Mouse (Mus musculus) liver, adult 2 months (tissue): ENCODE measurements at regions not wholly inside any gene's neighbourhood (a gene's known extent, or its start where the extent isn't known, plus 50 kb on each side); places are given as distances from the start of the nearest gene placed in this dataset.

Experiments used
- DNase-seq: peaks from one replicate; pipeline ENCODE4 v3.0.0-alpha.2; 2011; ENCODE audit warnings: low read depth, low spot score; ENCODE audit errors: extremely low read depth
- H3K27ac ChIP-seq: fragments of 200-500 bp; replicated peaks from 2 replicates; pipeline ENCODE4 v1.5.1; 2012; ENCODE audit warnings: low read depth, mild to moderate bottlenecking, control low read depth, inconsistent platforms, low read length; ENCODE audit not compliant: insufficient read depth
- H3K27me3 ChIP-seq: fragments of 200-500 bp; 2 replicates; pipeline ENCODE4 v1.6.1; 2012; ENCODE audit warnings: mild to moderate bottlenecking, moderate library complexity, low read length, inconsistent platforms; ENCODE audit not compliant: control insufficient read depth, insufficient read depth
- H3K36me3 ChIP-seq: fragments of 200-500 bp; 2 replicates; pipeline ENCODE4 v1.6.1; 2012; ENCODE audit warnings: low read length, inconsistent platforms; ENCODE audit not compliant: control insufficient read depth, insufficient read depth
- H3K4me1 ChIP-seq: fragments of 200-500 bp; 2 replicates; pipeline ENCODE4 v1.6.1; 2011; ENCODE audit warnings: low read length; ENCODE audit not compliant: control insufficient read depth, insufficient read depth
- H3K4me3 ChIP-seq: fragments of 200-500 bp; 2 replicates; pipeline ENCODE4 v1.5.1; 2011; ENCODE audit warnings: low read depth, mild to moderate bottlenecking, control low read depth, low read length, moderate library complexity; ENCODE audit not compliant: insufficient read depth
- H3K79me2 ChIP-seq: fragments of 200-500 bp; 2 replicates; pipeline ENCODE4 v1.6.1; 2012; ENCODE audit warnings: inconsistent platforms, mild to moderate bottlenecking, low read length, moderate library complexity; ENCODE audit not compliant: control insufficient read depth, insufficient read depth
- H3K9ac ChIP-seq: fragments of 200-500 bp; 2 replicates; pipeline ENCODE4 v1.6.1; 2012; ENCODE audit warnings: low read depth, mild to moderate bottlenecking, control low read depth, inconsistent platforms, low read length
- CTCF ChIP-seq: fragments of 200-500 bp; IDR thresholded peaks from 2 replicates; pipeline ENCODE4 v1.5.1; 2011; ENCODE audit warnings: low read depth, low read length, control low read depth
- POLR2A ChIP-seq: fragments of 200-500 bp; IDR thresholded peaks from 2 replicates; pipeline ENCODE4 v1.6.1; 2011; ENCODE audit warnings: low read length, control low read depth; ENCODE audit not compliant: insufficient read depth; ENCODE audit errors: extremely low read depth
- WGBS: fragments of 180-500 bp; shearing (Covaris S2); methylation state at CpG from one replicate; pipeline ENCODE4 v1.1.7; 2018; 5-methylcytosine and 5-hydroxymethylcytosine counted together

GRCm38 (mm10) chr12:25268871-25269850, 172.2 kb upstream of the Id2 start:
- DNase-seq = peak; percentile 92
- TF ChIP-seq CTCF (no peak), POLR2A (no peak)
- Histone ChIP-seq H3K4me3 (no peak overlapping the region), H3K27me3 (no peaks in the 10 kb centered on the region), H3K9ac (no peak overlapping the region), H3K79me2 (no peaks in the 10 kb centered on the region), H3K36me3 (no peaks in the 10 kb centered on the region), H3K4me1 (peaks cover 22% of the 10 kb centered on the region), H3K27ac (peak overlapping the region; percentile 1; the same call in 1 of the 2 replicates)
- 66% methylated on average over 18 of the region's 18 CpGs for WGBS

GRCm38 (mm10) chr12:25268323-25268722, 171.4 kb upstream of the Id2 start:
- no peaks in the 10 kb centered on the region for H3K36me3 ChIP-seq
- no peak overlapping the region for H3K4me3 ChIP-seq
- no peak overlapping the region for H3K27ac ChIP-seq
- TF ChIP-seq CTCF (no peak), POLR2A (no peak)
- no peak for DNase-seq
- no peak overlapping the region for H3K9ac ChIP-seq
- H3K79me2 ChIP-seq = no peaks in the 10 kb centered on the region
- no peaks in the 10 kb centered on the region for H3K27me3 ChIP-seq
- peaks cover 22% of the 10 kb centered on the region for H3K4me1 ChIP-seq
- WGBS = 76% methylated on average over 7 of the region's 7 CpGs

- Histone ChIP-seq H3K27me3 (no peaks in the 10 kb centered on the region), H3K79me2 (no peaks in the 10 kb centered on the region), H3K9ac (no peak overlapping the region), H3K27ac (peak overlapping the region; percentile 20; the same call in 1 of the 2 replicates), H3K4me1 (peaks cover 22% of the 10 kb centered on the region), H3K4me3 (no peak overlapping the region), H3K36me3 (no peaks in the 10 kb centered on the region)
- TF ChIP-seq CTCF = no peak
- no peak for TF ChIP-seq POLR2A
- no peak for DNase-seq
- WGBS = 94% methylated on average over 13 of the region's 13 CpGs
Observed at GRCm38 (mm10) chr12:25267572-25268115, 170.7 kb upstream of the Id2 start.

- Histone ChIP-seq H3K27me3 (no peaks in the 10 kb centered on the region), H3K9ac (no peak overlapping the region), H3K36me3 (no peaks in the 10 kb centered on the region), H3K79me2 (no peaks in the 10 kb centered on the region), H3K27ac (peak overlapping the region; percentile 59), H3K4me3 (no peak overlapping the region), H3K4me1 (peaks cover 22% of the 10 kb centered on the region)
- DNase-seq = peak; percentile 91
- WGBS = 47% methylated on average over 17 of the region's 17 CpGs
- TF ChIP-seq POLR2A (no peak), CTCF (no peak)
Observed at GRCm38 (mm10) chr12:25266701-25267571, 170.0 kb upstream of the Id2 start.

- Histone ChIP-seq H3K27ac (0 out of 2 replicates have a peak overlapping the region, but pooled peaks have one; percentile 7), H3K27me3 (no peaks in the 10 kb centered on the region), H3K79me2 (no peaks in the 10 kb centered on the region), H3K9ac (no peak overlapping the region), H3K4me1 (peaks cover 22% of the 10 kb centered on the region), H3K4me3 (no peak overlapping the region), H3K36me3 (no peaks in the 10 kb centered on the region)
- no peak for TF ChIP-seq CTCF
- TF ChIP-seq POLR2A = no peak
- DNase-seq = peak; percentile 84
- 69% methylated on average over 11 of the region's 11 CpGs for WGBS
Observed at GRCm38 (mm10) chr12:25265560-25266525, 168.9 kb upstream of the Id2 start.
